Mouse (Mus musculus): ENCODE data around the gene Lats1. TPM values are rescaled to one million over a fixed set of nuclear protein-coding genes. Genes with fewer than 3 reads are reported as not detected.
A peak's percentile ranks its signal among the peaks of the same experiment; 100 is the strongest.
"Not testable (repeated sequence)": the region's sequence is repeated elsewhere in the genome, so short reads cannot be mapped to it uniquely, and the experiment has no call there.

Gene Lats1
- total RNA-seq, 2 experiments from 2014 or later, result 11.5 to 13.9 TPM

DNA sequence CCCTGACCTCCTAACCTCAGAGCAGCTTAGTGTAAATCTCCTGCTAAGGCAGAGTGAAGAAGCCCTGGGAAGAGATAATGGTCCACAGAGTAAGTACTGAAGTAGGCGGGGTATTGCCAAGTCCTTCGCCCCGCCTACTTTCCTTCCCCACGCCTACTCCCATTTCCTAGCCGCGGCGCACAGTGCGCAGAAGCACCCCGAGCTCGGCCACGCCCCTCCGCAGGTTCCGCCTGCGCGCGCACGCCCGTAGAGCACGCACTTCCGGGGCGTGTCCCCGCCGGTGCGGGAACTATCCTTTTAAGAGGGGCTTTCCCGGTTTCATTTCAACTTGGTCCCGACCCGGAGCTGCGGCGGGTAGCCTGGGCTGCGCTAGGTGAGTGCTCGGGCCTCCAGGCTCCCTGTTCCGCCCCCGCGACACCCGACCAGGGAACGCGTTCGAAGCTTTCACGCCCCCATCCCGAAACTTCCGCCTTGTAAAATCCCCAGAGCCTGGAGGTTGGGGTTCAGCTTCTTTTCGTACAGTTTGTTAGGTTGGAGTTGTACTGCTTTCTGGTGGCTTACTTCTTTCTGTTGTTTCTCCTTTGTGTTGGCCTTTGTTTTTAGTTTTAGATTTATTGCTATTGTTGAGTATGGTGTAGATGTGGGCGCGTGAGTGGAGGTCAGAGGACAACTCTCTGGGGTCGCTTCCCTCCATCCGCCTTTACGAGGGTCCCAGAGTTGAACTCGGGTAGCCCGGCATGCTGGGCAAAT is 44.9 kb downstream of the Lats1 start, which contains the start of gene Katna1:
Gene Katna1 (plus strand): TSS at position 250 of the 750 bp plus-strand sequence.
- intact Hi-C loops (cut with DNase I), result loop anchor here (2.0 kb wide), 1 partner anchor 53 kb away; no protein-coding TSS in a partner anchor
- DNase-seq (ENCODE audit: low spot score), result peak; percentile 86

DNA sequence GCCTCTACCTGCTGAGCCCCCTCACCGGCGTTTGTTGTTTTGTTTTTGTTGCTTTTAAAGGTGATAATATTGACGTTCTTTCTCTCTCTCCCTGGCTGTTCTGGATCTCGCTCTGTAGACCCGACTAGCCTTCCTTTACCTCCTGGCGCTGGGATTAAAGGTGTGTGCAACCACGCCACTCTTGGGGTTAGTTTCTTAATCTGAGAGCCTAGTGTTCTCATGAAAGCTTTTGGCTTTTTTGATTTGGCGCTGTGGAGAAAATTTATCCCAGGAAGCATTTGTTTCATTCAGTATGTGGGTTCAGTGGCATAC is 45.4 kb downstream of the Lats1 start:
- DNase-seq (ENCODE audit: low spot score), result no peak
- intact Hi-C loops (cut with DNase I), result loop anchor here (2.0 kb wide), 1 partner anchor 52 kb away; no protein-coding TSS in a partner anchor

DNA sequence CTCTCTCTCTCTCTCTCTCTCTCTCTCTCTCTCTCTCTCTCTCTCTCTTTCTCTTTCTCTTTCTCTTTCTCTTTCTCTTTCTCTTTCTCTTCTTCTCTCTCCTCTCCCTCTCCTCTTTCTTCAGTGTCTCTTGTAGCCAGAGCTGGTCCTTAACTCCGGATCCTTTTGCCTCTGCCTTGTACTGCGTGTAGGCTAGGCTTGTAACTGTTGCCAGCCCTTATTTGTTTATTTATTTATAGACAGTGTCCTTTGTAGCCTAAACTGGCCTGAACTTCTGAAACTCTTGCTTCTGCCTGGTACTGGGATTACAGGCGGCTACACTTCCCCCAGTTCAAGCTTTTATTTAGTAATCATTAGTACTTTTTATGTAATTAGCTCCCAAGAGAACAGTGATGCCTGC is 46.0 kb downstream of the Lats1 start:
- intact Hi-C loops (cut with DNase I), result loop anchor here (2.0 kb wide), 1 partner anchor 52 kb away; no protein-coding TSS in a partner anchor

GRCm38 (mm10) chr10:7731582-7731981 is 50.6 kb downstream of the Lats1 start:
- no peak for DNase-seq (ENCODE audit: low spot score)
- intact Hi-C loops (cut with DNase I), result no loop called here

More for the DNA sequence above, 46.0 kb downstream of the Lats1 start:
- no peak for DNase-seq (ENCODE audit: low spot score)

DNA sequence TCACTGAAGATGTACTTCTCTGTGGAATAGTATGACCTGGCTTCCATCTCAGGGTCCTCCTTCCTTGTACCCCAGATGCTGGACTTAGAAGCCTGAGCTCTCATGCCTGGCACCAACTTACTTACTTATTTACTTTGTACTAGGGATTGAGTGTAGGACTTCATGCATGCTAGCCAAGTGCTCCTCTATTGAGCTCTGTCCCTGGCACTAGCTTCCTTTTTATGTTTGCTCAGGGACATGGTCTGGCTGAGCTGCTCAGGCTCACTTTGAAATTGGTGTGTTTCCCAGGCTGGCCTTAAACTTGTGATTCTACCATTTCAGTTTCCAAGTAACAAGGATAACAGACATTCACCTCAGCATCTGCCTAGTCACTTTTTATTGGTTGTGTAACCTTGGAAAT is 56.1 kb downstream of the Lats1 start:
- intact Hi-C loops (cut with DNase I), result no loop called here
- DNase-seq (ENCODE audit: low spot score), result no peak

- DNase-seq (ENCODE audit: low spot score), result no peak
- intact Hi-C loops (cut with DNase I), result no loop called here
These were observed 56.9 kb downstream of the Lats1 start for GRCm38 (mm10) chr10:7737914-7738313.

DNA sequence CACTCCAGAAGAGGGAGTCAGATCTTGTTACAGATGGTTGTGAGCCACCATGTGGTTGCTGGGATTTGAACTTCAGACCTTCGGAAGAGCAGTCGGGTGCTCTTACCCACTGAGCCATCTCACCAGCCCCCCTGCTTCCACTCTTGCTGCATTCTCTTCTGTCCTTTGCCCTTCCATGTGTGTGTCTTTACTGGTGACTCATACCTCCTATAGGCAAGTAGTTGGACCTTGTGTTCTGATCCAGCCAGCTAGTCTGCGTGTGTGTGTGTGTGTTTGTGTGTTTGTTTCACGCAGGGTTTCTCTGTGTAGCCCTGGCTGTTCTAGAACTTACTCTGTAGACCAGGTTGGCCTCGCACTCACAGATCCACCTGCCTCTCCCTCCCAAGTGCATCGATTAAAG is 64.5 kb downstream of the Lats1 start:
- intact Hi-C loops (cut with DNase I); DNase-seq (ENCODE audit: low spot score): not testable (repeated sequence)

DNA sequence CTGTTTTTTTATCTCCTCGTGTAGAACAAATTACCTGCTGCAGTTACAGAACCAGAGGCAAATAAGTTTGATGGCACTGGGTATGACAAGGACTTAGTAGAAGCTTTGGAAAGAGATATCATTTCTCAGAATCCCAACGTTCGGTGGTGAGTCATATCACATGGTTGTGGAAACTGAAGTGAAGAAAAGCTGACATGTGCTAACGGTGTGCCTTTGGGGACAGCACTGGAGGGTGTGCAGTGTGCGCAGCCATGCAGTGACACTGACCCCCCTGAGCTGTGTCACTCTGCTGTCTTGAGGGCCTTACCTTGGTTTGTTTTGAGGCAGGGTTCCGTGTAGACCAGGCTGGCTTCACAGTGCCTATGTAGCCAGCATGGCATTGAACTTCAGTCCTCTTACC is 67.7 kb downstream of the Lats1 start:
- DNase-seq (ENCODE audit: low spot score), result no peak
- intact Hi-C loops (cut with DNase I), result no loop called here

GRCm38 (mm10) chr10:7757544-7757943 is 76.5 kb downstream of the Lats1 start:
- intact Hi-C loops (cut with DNase I), result no loop called here
- DNase-seq (ENCODE audit: low spot score), result no peak

Other genes with a start within 250 kb of the Lats1 start
- gene Ulbp1, start 207.6 kb upstream of the Lats1 start, total RNA-seq (2021), result 1 to 10 TPM; 1.7 to 2.8 TPM
- 1 to 10 TPM; 2.5 to 2.6 TPM for gene Lrp11, start 91.4 kb upstream of the Lats1 start, total RNA-seq (2021)
- gene Nup43, start 13.7 kb upstream of the Lats1 start, total RNA-seq (2021), result 1 to 10 TPM; 4.5 to 6.2 TPM
- gene Pcmt1, start 78 bp upstream of the Lats1 start, total RNA-seq (2021), result 100 to 1,000 TPM in 1 of 2 experiments, 10 to 100 TPM in 1; 92.9 to 105 TPM
- 10 to 100 TPM; 12.6 to 14.3 TPM for gene Katna1, start 44.8 kb downstream of the Lats1 start, total RNA-seq (2021)
- gene Ginm1, start 111.6 kb downstream of the Lats1 start, total RNA-seq (2021), result 100 to 1,000 TPM; 111 to 113 TPM
- 10 to 100 TPM; 14.7 to 15.2 TPM for gene Ppil4, start 111.7 kb downstream of the Lats1 start, total RNA-seq (2021)
- gene Zc3h12d, start 151.3 kb downstream of the Lats1 start, total RNA-seq (2021), result under 1 TPM; 0.18 to 0.25 TPM